Mouse (Mus musculus) kidney, adult 9 months (tissue): ENCODE results near the gene Cacng2.

ENCODE experiments used
- DNase-seq: peaks from one replicate; pipeline ENCODE4 v3.0.0; 2022

Cacng2 gene

GRCm38 (mm10) chr15:78119704-78120103, at the start of gene Cacng2:
Gene Cacng2 (minus strand): TSS chr15:78120028.
- DNase-seq = peak; percentile 98

GRCm38 (mm10) chr15:78169566-78169965, 49.7 kb upstream of the Cacng2 start:
- no peak for DNase-seq

- DNase-seq = no peak
These were observed 45.5 kb upstream of the Cacng2 start for GRCm38 (mm10) chr15:78165292-78165691.

GRCm38 (mm10) chr15:78164466-78164865, 44.6 kb upstream of the Cacng2 start:
- DNase-seq = no peak

GRCm38 (mm10) chr15:78161946-78162345, 42.1 kb upstream of the Cacng2 start:
- DNase-seq = no peak

GRCm38 (mm10) chr15:78158335-78158734, 38.5 kb upstream of the Cacng2 start:
- DNase-seq = no peak

- no peak for DNase-seq
These were observed 38.0 kb upstream of the Cacng2 start for GRCm38 (mm10) chr15:78157824-78158223.

- DNase-seq = no peak
These were observed 37.5 kb upstream of the Cacng2 start for GRCm38 (mm10) chr15:78157330-78157729.

- no peak for DNase-seq
These were observed 35.6 kb upstream of the Cacng2 start for GRCm38 (mm10) chr15:78155421-78155820.

- DNase-seq = peak; percentile 83
These were observed 33.4 kb upstream of the Cacng2 start for GRCm38 (mm10) chr15:78153045-78153775.

GRCm38 (mm10) chr15:78148565-78148964, 28.7 kb upstream of the Cacng2 start:
- DNase-seq = no peak

- DNase-seq = no peak
These were observed 20.4 kb upstream of the Cacng2 start for GRCm38 (mm10) chr15:78140226-78140625.

GRCm38 (mm10) chr15:78134606-78135005, 14.8 kb upstream of the Cacng2 start:
- no peak for DNase-seq

- no peak for DNase-seq
These were observed 13.6 kb upstream of the Cacng2 start for GRCm38 (mm10) chr15:78133389-78133788.

GRCm38 (mm10) chr15:78119248-78119647, 580 bp downstream of the Cacng2 start:
- no peak for DNase-seq

GRCm38 (mm10) chr15:78118275-78118995, 1.4 kb downstream of the Cacng2 start:
- no peak for DNase-seq

- DNase-seq = no peak
These were observed 2.1 kb downstream of the Cacng2 start for GRCm38 (mm10) chr15:78117731-78118130.

- DNase-seq = no peak
These were observed 2.9 kb downstream of the Cacng2 start for GRCm38 (mm10) chr15:78116936-78117335.

- no peak for DNase-seq
These were observed 3.6 kb downstream of the Cacng2 start for GRCm38 (mm10) chr15:78116244-78116643.

GRCm38 (mm10) chr15:78099516-78099915, 20.3 kb downstream of the Cacng2 start:
- no peak for DNase-seq

GRCm38 (mm10) chr15:78096004-78096403, 23.8 kb downstream of the Cacng2 start:
- no peak for DNase-seq

GRCm38 (mm10) chr15:78093597-78093996, 26.2 kb downstream of the Cacng2 start:
- no peak for DNase-seq

GRCm38 (mm10) chr15:78082841-78083572, 36.8 kb downstream of the Cacng2 start:
- no peak for DNase-seq

GRCm38 (mm10) chr15:78082149-78082548, 37.7 kb downstream of the Cacng2 start:
- no peak for DNase-seq
